Mouse (Mus musculus) embryonic fibroblast, embryonic 13.5 days (primary cell): Measurements from ENCODE around the gene Capn8. TPM values are rescaled to one million over a fixed set of nuclear protein-coding genes. Genes with fewer than 3 reads are reported as not detected.
A peak's percentile ranks its signal among the peaks of the same experiment; 100 is the strongest.

Experiments
- H3K27ac ChIP-seq: 2 replicates; pipeline ENCODE4 v1.5.1; 2012; ENCODE audit warnings: low read length, control low read depth, inconsistent platforms; ENCODE audit not compliant: insufficient read depth
- H3K4me1 ChIP-seq: 2 replicates; pipeline ENCODE4 v1.6.1; 2011; ENCODE audit warnings: low read length; ENCODE audit not compliant: control insufficient read depth, insufficient read depth
- H3K4me3 ChIP-seq: 2 replicates; pipeline ENCODE4 v1.5.1; 2011; ENCODE audit warnings: mild to moderate bottlenecking, control low read depth, low read length; ENCODE audit not compliant: insufficient read depth
- CTCF ChIP-seq: IDR thresholded peaks from 2 replicates; pipeline ENCODE4 v1.5.1; 2011; ENCODE audit warnings: mild to moderate bottlenecking, control low read depth, low read length, moderate library complexity, borderline replicate concordance; ENCODE audit not compliant: insufficient read depth
- POLR2A ChIP-seq: IDR thresholded peaks from 2 replicates; pipeline ENCODE4 v1.6.1; 2011; ENCODE audit warnings: low read depth, mild to moderate bottlenecking, control low read depth, low read length, moderate library complexity
- polyA plus RNA-seq: library from polyadenylated mRNA; stranded (reverse); fragments of >200 nt; gene quantifications from 2 replicates; pipeline ENCODE4 v1.2.4, GENCODE M21; 2011; ENCODE audit warnings: low read depth; ENCODE audit not compliant: missing spikeins, insufficient read length

The Capn8 gene
- polyA plus RNA-seq, 1 experiment = not detected

- TF ChIP-seq POLR2A (no peak), CTCF (no peak)
- Histone ChIP-seq H3K27ac (no peak overlapping the region), H3K4me3 (no peak overlapping the region), H3K4me1 (peaks cover 12% of the 10 kb centered on the region)
Observed at GRCm38 (mm10) chr1:182543136-182543535, 21.7 kb upstream of the Capn8 start.

- no peak overlapping the region for H3K27ac ChIP-seq
- TF ChIP-seq CTCF (no peak), POLR2A (no peak)
- peaks cover 12% of the 10 kb centered on the region for H3K4me1 ChIP-seq
- no peak overlapping the region for H3K4me3 ChIP-seq
Observed at GRCm38 (mm10) chr1:182543906-182544305, 20.9 kb upstream of the Capn8 start.

GRCm38 (mm10) chr1:182550761-182551160, 14.0 kb upstream of the Capn8 start:
- Histone ChIP-seq H3K4me3 (no peak overlapping the region), H3K27ac (no peak overlapping the region), H3K4me1 (no peaks in the 10 kb centered on the region)
- TF ChIP-seq CTCF = no peak
- no peak for TF ChIP-seq POLR2A

- TF ChIP-seq CTCF (peak; percentile 92), POLR2A (no peak)
- Histone ChIP-seq H3K27ac (no peak overlapping the region), H3K4me1 (no peaks in the 10 kb centered on the region), H3K4me3 (no peak overlapping the region)
Observed at GRCm38 (mm10) chr1:182553649-182554375, 11.0 kb upstream of the Capn8 start.

- TF ChIP-seq POLR2A = no peak
- TF ChIP-seq CTCF = no peak
- peaks cover 11% of the 10 kb centered on the region; the same call in 1 of the 2 replicates for H3K4me1 ChIP-seq
- no peak overlapping the region for H3K4me3 ChIP-seq
- no peak overlapping the region for H3K27ac ChIP-seq
Observed at GRCm38 (mm10) chr1:182558271-182558670, 6.5 kb upstream of the Capn8 start.

- TF ChIP-seq CTCF = no peak
- TF ChIP-seq POLR2A = no peak
- no peak overlapping the region for H3K27ac ChIP-seq
- no peak overlapping the region for H3K4me3 ChIP-seq
- peaks cover 11% of the 10 kb centered on the region; the same call in 1 of the 2 replicates for H3K4me1 ChIP-seq
Observed at GRCm38 (mm10) chr1:182559530-182559929, 5.3 kb upstream of the Capn8 start.

GRCm38 (mm10) chr1:182560390-182561098, 4.3 kb upstream of the Capn8 start:
- Histone ChIP-seq H3K27ac (no peak overlapping the region), H3K4me1 (peaks cover 11% of the 10 kb centered on the region; the same call in 1 of the 2 replicates), H3K4me3 (no peak overlapping the region)
- TF ChIP-seq CTCF (peak; percentile 47; the same call in 1 of the 2 replicates), POLR2A (no peak)

- H3K27ac ChIP-seq = no peak overlapping the region
- no peak for TF ChIP-seq CTCF
- TF ChIP-seq POLR2A = no peak
Observed at GRCm38 (mm10) chr1:182561945-182562514, 2.8 kb upstream of the Capn8 start.

GRCm38 (mm10) chr1:182562576-182563370, 2.0 kb upstream of the Capn8 start:
- H3K4me3 ChIP-seq = no peak overlapping the region
- peaks cover 11% of the 10 kb centered on the region; the same call in 1 of the 2 replicates for H3K4me1 ChIP-seq
- TF ChIP-seq CTCF (no peak), POLR2A (no peak)
- no peak overlapping the region for H3K27ac ChIP-seq

More at GRCm38 (mm10) chr1:182561945-182562514, 2.8 kb upstream of the Capn8 start:
- peaks cover 11% of the 10 kb centered on the region; the same call in 1 of the 2 replicates for H3K4me1 ChIP-seq
- H3K4me3 ChIP-seq = no peak overlapping the region
